Mouse (Mus musculus): Measurements from ENCODE around the gene Proser3. TPM values are rescaled to one million over a fixed set of nuclear protein-coding genes. Genes with fewer than 3 reads are reported as not detected.

The Proser3 gene
- polyA plus RNA-seq, 1 experiment = not detected

DNA sequence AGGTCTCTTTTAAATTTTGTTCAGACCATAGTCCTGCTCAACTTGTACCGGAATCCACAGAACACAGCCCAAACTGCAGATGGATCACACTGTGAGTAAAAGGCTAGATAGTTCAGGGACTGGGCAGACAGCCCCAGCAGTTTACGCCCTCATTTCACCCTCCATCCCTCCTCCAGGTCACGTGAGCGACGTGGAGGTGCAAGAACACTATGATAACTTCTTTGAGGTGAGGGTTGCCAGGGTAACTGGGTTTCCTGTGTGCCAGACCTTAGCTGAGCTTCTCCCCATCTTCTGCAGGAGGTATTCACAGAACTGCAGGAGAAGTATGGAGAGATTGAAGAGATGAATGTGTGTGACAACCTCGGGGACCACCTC lies 11.8 kb upstream of the Proser3 start:
- Histone ChIP-seq H3K4me1 (ENCODE audit: control insufficient read depth, insufficient read depth, low read length) (peaks cover 12% of the 10 kb centered on the region), H3K4me3 (ENCODE audit: insufficient read depth, low read depth, low read length) (peak overlapping the region; percentile 69), H3K27ac (ENCODE audit: insufficient read depth, low read depth, low read length) (0 out of 2 replicates have a peak overlapping the region, but pooled peaks have one; percentile 4)
- 18% methylated on average over 6 of the region's 6 CpGs for WGBS
- no peak for TF ChIP-seq POLR2A (IDR thresholded peaks at IDR 0.05; ENCODE audit: insufficient read depth, low read depth, low read length)
- no peak for TF ChIP-seq CTCF (IDR thresholded peaks at IDR 0.05; ENCODE audit: insufficient read depth, low read depth, low read length)

DNA sequence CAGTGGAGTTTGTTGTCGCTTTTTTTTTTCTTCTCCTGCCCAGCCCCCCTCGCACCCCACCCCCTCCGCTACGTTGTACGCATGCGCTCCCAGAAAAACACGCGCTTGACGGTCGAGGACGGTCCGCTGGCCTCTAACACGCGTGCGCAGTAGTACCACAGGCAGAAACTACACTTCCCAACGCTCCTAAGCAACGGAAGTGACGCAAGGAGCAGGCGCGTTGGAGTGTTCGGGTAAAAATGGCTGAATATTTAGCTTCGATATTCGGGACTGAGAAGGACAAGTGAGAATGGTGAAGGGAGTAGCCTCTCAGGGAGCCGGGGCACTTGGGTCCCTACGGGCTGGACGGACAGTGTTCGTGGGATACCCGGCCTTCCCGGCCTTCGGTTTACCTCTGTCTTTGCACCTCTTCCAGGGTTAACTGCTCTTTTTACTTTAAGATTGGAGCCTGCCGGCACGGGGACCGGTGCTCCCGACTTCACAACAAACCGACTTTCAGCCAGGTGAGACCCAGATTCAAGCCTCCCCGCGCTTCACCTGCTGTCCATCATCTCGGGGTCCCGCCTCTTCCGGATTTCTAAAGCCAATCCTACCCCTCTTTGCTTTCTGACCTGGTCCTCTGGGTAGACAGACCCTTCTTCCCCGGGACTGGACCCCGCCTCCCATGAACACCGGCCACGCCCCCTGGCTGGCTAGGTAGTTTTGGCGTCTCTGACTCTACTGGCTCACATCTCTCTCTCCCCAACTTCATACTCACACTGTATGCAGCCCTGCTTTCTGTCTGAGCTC lies 11.2 kb upstream of the Proser3 start, which contains the start of the genes U2af1l4, Gm49396 and Psenen:
Gene U2af1l4 (plus strand): TSS at position 185 of the 789 bp plus-strand sequence.
Gene Gm49396 (plus strand): TSS at position 228 of the 789 bp plus-strand sequence.
Gene Psenen (minus strand): TSS at position 511 of the 789 bp plus-strand sequence.
- H3K27ac ChIP-seq (ENCODE audit: insufficient read depth, low read depth, low read length) = peak within 1 kb of the TSS; percentile 84
- peaks cover 15% of the 10 kb centered on the region for H3K4me1 ChIP-seq (ENCODE audit: control insufficient read depth, insufficient read depth, low read length)
- H3K4me3 ChIP-seq (ENCODE audit: insufficient read depth, low read depth, low read length) = peak within 1 kb of the TSS; percentile 69
- TF ChIP-seq POLR2A (IDR thresholded peaks at IDR 0.05; ENCODE audit: insufficient read depth, low read depth, low read length) = no peak; the same call in 1 of the 2 replicates
- no peak for TF ChIP-seq CTCF (IDR thresholded peaks at IDR 0.05; ENCODE audit: insufficient read depth, low read depth, low read length)
- whole genome bisulfite sequencing = under 1% methylated on average over 45 of the region's 45 CpGs

DNA sequence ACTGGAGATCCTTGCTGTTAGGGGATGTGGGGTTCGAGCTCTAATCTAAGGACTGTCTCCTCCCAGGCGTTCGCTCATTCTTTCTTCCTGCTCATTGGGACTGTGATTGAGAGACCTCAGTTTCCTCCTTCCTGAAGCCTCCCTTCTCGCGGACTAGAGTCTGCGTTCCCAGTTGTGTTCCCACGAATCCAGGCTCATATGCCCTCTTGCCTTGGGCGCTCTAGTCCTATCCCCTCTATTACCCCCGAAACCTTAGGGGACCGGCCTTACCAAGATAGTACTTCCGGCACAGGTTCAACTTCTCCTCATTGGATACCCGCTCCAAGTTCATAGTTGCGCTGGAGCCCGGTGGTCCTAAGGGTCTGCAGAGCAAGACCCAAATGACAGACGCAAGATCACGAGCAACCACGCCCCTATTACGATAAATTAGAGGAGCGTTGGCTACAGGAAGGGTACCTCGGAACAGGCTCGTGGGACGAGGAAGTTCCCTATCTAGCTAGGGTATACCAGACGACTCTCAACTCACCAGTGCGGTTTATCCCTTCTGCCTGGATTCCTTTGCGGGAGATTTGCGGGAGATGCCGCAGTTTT lies 10.5 kb upstream of the Proser3 start:
- Histone ChIP-seq H3K27ac (ENCODE audit: insufficient read depth, low read depth, low read length) (peak overlapping the region; percentile 84), H3K4me1 (ENCODE audit: control insufficient read depth, insufficient read depth, low read length) (peaks cover 21% of the 10 kb centered on the region), H3K4me3 (ENCODE audit: insufficient read depth, low read depth, low read length) (peak overlapping the region; percentile 65)
- TF ChIP-seq POLR2A (IDR thresholded peaks at IDR 0.05; ENCODE audit: insufficient read depth, low read depth, low read length) = no peak
- TF ChIP-seq CTCF (IDR thresholded peaks at IDR 0.05; ENCODE audit: insufficient read depth, low read depth, low read length) = no peak
- WGBS = under 1% methylated on average over 27 of the region's 27 CpGs

DNA sequence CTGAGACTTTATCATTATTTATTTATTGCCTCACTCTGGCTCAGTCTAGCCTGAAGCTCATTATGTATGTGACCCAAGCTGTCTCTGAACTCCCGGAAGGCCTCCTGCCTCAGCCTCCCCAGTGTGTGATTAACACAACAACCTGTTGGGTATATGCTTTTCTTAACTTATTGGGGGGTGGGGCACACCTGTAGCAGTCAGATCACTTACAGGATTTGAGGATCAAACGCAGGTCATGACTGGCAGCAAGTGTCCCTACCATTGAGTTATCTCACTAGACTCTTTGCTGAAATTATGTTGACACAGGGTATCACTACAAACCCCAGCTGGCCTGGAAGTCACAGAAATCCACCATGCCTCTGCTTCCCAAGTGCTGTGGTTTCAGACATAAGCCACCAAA lies 8.2 kb upstream of the Proser3 start:
- Histone ChIP-seq H3K4me1 (ENCODE audit: control insufficient read depth, insufficient read depth, low read length) (peaks cover 21% of the 10 kb centered on the region), H3K27ac (ENCODE audit: insufficient read depth, low read depth, low read length) (no peak overlapping the region), H3K4me3 (ENCODE audit: insufficient read depth, low read depth, low read length) (no peak overlapping the region)
- 65% methylated on average over 2 of the region's 2 CpGs for WGBS
- no peak for TF ChIP-seq CTCF (IDR thresholded peaks at IDR 0.05; ENCODE audit: insufficient read depth, low read depth, low read length)
- TF ChIP-seq POLR2A (IDR thresholded peaks at IDR 0.05; ENCODE audit: insufficient read depth, low read depth, low read length) = no peak

DNA sequence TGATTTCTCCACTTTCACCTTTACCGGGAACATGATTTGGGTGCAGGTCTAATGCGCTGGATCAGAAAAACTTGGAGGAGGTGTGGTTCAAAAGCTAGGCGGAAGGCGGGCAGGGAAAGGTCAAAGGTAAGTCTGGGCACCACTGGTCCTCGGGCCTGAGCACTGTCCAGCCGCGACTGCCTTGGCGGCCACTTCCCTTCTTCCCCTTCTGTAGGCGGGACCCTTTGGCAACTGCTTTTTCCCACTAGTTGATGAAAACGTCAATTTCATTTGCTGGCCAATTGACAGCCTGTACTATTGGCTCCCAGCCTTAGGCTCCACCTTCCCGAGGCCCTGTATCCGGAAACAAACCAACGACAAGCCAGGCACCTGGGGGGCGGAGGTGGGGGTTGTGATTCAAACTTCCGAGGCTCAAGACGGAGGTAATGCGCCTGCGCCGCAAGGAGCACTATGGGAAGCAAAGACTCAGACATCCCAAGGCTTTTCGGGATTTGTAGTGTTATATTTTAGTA lies 7.4 kb upstream of the Proser3 start, which contains the start of gene Lin37:
Gene Lin37 (minus strand): TSS at position 396 of the 512 bp plus-strand sequence.
- no peak within 1 kb of the TSS; the same call in 1 of the 2 replicates for H3K27ac ChIP-seq (ENCODE audit: insufficient read depth, low read depth, low read length)
- H3K4me3 ChIP-seq (ENCODE audit: insufficient read depth, low read depth, low read length) = peak within 1 kb of the TSS; percentile 63
- TF ChIP-seq CTCF (IDR thresholded peaks at IDR 0.05; ENCODE audit: insufficient read depth, low read depth, low read length) = no peak
- TF ChIP-seq POLR2A (IDR thresholded peaks at IDR 0.05; ENCODE audit: insufficient read depth, low read depth, low read length) = 0 out of 2 replicates have a peak, but pooled peaks have one; percentile 48
- H3K4me1 ChIP-seq (ENCODE audit: control insufficient read depth, insufficient read depth, low read length) = peaks cover 21% of the 10 kb centered on the region
- under 1% methylated on average over 20 of the region's 20 CpGs for WGBS

DNA sequence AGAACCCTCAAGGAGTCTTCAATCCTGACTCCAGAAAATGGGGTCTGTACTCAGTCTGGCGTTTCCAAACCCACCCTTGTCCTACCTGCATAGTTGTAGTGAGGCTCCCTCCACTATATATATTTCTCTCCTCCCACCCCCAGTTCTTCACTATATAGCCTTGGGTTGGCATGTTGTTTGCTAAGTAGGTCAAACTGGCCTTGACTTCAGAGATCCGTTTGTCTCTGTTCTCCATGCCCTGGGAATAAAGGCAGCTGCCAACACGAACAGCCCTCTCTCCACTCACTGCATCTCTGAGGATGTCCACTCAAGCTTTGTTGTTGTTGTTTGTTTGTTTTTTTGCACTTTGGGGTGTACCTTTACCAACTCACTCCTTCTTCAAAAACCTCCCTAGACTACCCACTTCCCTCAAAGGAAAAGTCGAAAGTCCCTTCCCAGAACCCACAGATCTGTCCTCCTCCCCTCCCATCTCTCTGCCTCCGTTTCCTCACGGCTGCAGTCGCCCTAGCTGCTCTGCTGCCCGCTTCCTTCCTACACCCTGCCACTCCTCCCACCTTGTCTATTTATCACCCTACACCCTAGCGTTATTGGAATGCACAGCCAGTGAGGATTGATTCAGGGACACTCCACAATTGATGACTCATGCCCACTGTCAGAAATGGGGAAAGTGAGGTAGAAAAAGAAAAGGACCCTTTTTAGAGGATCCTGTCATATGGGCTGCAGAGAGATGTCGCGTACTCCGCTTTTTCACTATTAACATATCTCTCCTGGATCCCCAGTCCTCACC lies 6.8 kb upstream of the Proser3 start:
- TF ChIP-seq POLR2A (IDR thresholded peaks at IDR 0.05; ENCODE audit: insufficient read depth, low read depth, low read length) (no peak), CTCF (IDR thresholded peaks at IDR 0.05; ENCODE audit: insufficient read depth, low read depth, low read length) (no peak)
- Histone ChIP-seq H3K4me1 (ENCODE audit: control insufficient read depth, insufficient read depth, low read length) (peaks cover 14% of the 10 kb centered on the region), H3K27ac (ENCODE audit: insufficient read depth, low read depth, low read length) (no peak overlapping the region; the same call in 1 of the 2 replicates), H3K4me3 (ENCODE audit: insufficient read depth, low read depth, low read length) (peak overlapping the region; percentile 63)
- 8% methylated on average over 12 of the region's 12 CpGs for WGBS

DNA sequence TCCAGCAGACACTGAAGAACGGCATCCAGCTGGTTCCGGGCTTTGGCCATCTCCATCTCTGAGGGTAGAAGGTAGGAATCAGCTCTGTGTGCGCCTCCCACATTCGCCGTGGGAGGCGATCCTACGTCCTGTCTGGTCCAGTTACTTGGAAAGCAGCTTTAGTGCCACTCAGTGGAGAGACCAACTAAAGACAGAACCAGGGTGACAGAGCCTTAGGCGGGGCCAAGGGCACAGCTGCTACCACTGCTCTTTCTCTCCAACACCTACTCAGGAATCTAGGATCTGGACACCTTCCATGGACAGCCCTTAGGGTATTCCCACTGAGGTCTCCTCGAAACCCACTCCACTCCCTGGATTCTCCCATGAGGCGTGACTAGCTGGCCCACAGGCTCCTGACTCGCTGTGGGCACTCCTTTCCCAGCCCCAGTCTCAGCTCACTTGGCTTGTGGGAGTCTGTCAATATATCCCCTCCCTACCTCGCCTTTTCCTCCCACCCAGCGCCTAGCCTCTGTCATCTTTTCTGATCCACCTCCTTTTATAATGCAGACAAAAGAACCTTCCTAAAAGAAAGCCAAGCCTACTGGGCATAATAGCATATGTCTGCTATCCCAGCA lies 5.9 kb upstream of the Proser3 start:
- 87% methylated on average over 13 of the region's 13 CpGs for WGBS
- H3K4me3 ChIP-seq (ENCODE audit: insufficient read depth, low read depth, low read length) = no peak overlapping the region
- no peak overlapping the region for H3K27ac ChIP-seq (ENCODE audit: insufficient read depth, low read depth, low read length)
- no peak for TF ChIP-seq CTCF (IDR thresholded peaks at IDR 0.05; ENCODE audit: insufficient read depth, low read depth, low read length)
- no peak for TF ChIP-seq POLR2A (IDR thresholded peaks at IDR 0.05; ENCODE audit: insufficient read depth, low read depth, low read length)
- H3K4me1 ChIP-seq (ENCODE audit: control insufficient read depth, insufficient read depth, low read length) = peaks cover 22% of the 10 kb centered on the region

Data from olfactory bulb, adult 2 months (tissue).